Mouse (Mus musculus) midbrain, embryonic 11.5 days (tissue): ENCODE measurements around the gene Micu1. TPM values are rescaled to one million over a fixed set of nuclear protein-coding genes. Genes with fewer than 3 reads are reported as not detected.

Experiments
- ATAC-seq: fragments of 200-750 bp; cut with Nextera tagmentation; 2 replicates; pipeline ENCODE4 v1.8.0; 2017; ENCODE audit warnings: moderate TSS enrichment, moderate library complexity; ENCODE audit not compliant: low FRiP score
- DNase-seq: peaks from one replicate; pipeline ENCODE4 v3.0.0; 2015; ENCODE audit warnings: low spot score; ENCODE audit errors: missing footprints
- H3K27ac ChIP-seq: fragments of 300-500 bp; sonication (generic); 2 replicates; pipeline ENCODE4 v1.5.1; 2014; ENCODE audit warnings: low read depth, low read length
- H3K27me3 ChIP-seq: fragments of 300-500 bp; sonication (generic); 2 replicates; pipeline ENCODE4 v1.6.1; 2014; ENCODE audit warnings: mild to moderate bottlenecking, low read length, moderate library complexity, mixed read lengths; ENCODE audit not compliant: control insufficient read depth, insufficient read depth
- H3K36me3 ChIP-seq: fragments of 300-500 bp; sonication (generic); 2 replicates; pipeline ENCODE4 v1.6.1; 2014; ENCODE audit warnings: mild to moderate bottlenecking, low read length, moderate library complexity, mixed read lengths; ENCODE audit not compliant: control insufficient read depth, insufficient read depth
- H3K4me1 ChIP-seq: fragments of 300-500 bp; sonication (generic); 2 replicates; pipeline ENCODE4 v1.6.1; 2014; ENCODE audit warnings: low read length; ENCODE audit not compliant: control insufficient read depth, insufficient read depth
- H3K4me2 ChIP-seq: fragments of 300-500 bp; sonication (generic); 2 replicates; pipeline ENCODE4 v1.6.1; 2014; ENCODE audit warnings: mild to moderate bottlenecking, moderate library complexity
- H3K4me3 ChIP-seq: fragments of 300-500 bp; sonication (generic); 2 replicates; pipeline ENCODE4 v1.5.1; 2014; ENCODE audit warnings: low read depth, low read length
- H3K9ac ChIP-seq: fragments of 300-500 bp; sonication (generic); 2 replicates; pipeline ENCODE4 v1.6.1; 2014; ENCODE audit warnings: low read length
- H3K9me3 ChIP-seq: fragments of 300-500 bp; sonication (generic); 2 replicates; pipeline ENCODE4 v1.6.1; 2016; ENCODE audit warnings: low read length; ENCODE audit not compliant: control insufficient read depth
- WGBS: fragments of 180-500 bp; shearing (Covaris S2); extraction: QIAGEN DNeasy Blood & Tissue Kit; methylation state at CpG from one replicate; pipeline ENCODE4 v1.1.7; 2014; 5-methylcytosine and 5-hydroxymethylcytosine counted together
- polyA plus RNA-seq: library from polyadenylated mRNA; unstranded; fragments of >200 nt; fragmentation: Nextera tagmentation; extraction: Ambion mirVana; gene quantifications from 2 replicates; pipeline ENCODE4 v1.2.1, GENCODE M21; 2014

Micu1 gene
- polyA plus RNA-seq, 1 experiment from 2014 or later: 57.0 TPM

GRCm38 (mm10) chr10:59880837-59881236 lies 178.6 kb downstream of the Micu1 start:
- ATAC-seq (no peak), DNase-seq (no peak)
- H3K9me3 ChIP-seq: no peaks in the 10 kb centered on the region
- peaks cover 7% of the 10 kb centered on the region for H3K4me1 ChIP-seq
- H3K27me3 ChIP-seq: no peaks in the 10 kb centered on the region
- H3K36me3 ChIP-seq: no peaks in the 10 kb centered on the region
- 92% methylated on average over 7 of the region's 7 CpGs for WGBS
- peak overlapping the region; percentile 91; the same call in 1 of the 2 replicates for H3K4me3 ChIP-seq
- H3K9ac ChIP-seq: no peak overlapping the region
- H3K4me2 ChIP-seq: peak overlapping the region; percentile 85
- no peak overlapping the region for H3K27ac ChIP-seq

- Histone ChIP-seq H3K27me3 (no peaks in the 10 kb centered on the region), H3K4me3 (no peak overlapping the region), H3K27ac (no peak overlapping the region), H3K9me3 (no peaks in the 10 kb centered on the region), H3K4me2 (no peak overlapping the region), H3K36me3 (no peaks in the 10 kb centered on the region), H3K4me1 (peaks cover 7% of the 10 kb centered on the region), H3K9ac (no peak overlapping the region)
- no peak for DNase-seq
- 90% methylated on average over 10 of the region's 10 CpGs for WGBS
- no peak for ATAC-seq
These were observed 182.3 kb downstream of the Micu1 start for GRCm38 (mm10) chr10:59884327-59885173.

- Histone ChIP-seq H3K9ac (no peak overlapping the region), H3K36me3 (no peaks in the 10 kb centered on the region), H3K27ac (no peak overlapping the region), H3K27me3 (no peaks in the 10 kb centered on the region), H3K4me3 (no peak overlapping the region), H3K4me2 (no peak overlapping the region), H3K9me3 (no peaks in the 10 kb centered on the region), H3K4me1 (peaks cover 7% of the 10 kb centered on the region)
- 92% methylated on average over 14 of the region's 14 CpGs for WGBS
- DNase-seq: no peak
- ATAC-seq: no peak
These were observed 183.2 kb downstream of the Micu1 start for GRCm38 (mm10) chr10:59885174-59886080.

- no peak for DNase-seq
- no peak for ATAC-seq
- WGBS: 95% methylated on average over 1 of the region's 1 CpGs
These were observed 183.8 kb downstream of the Micu1 start for GRCm38 (mm10) chr10:59886081-59886466.

GRCm38 (mm10) chr10:59887432-59887831 lies 185.2 kb downstream of the Micu1 start:
- DNase-seq: no peak
- Histone ChIP-seq H3K27ac (no peak overlapping the region), H3K9me3 (no peaks in the 10 kb centered on the region), H3K4me1 (no peaks in the 10 kb centered on the region), H3K4me2 (no peak overlapping the region), H3K9ac (no peak overlapping the region), H3K4me3 (no peak overlapping the region), H3K27me3 (no peaks in the 10 kb centered on the region), H3K36me3 (0 out of 2 replicates have a peak, but pooled peaks cover 4% of the 10 kb centered on the region)
- ATAC-seq: no peak
- WGBS: 93% methylated on average over 5 of the region's 5 CpGs

More at GRCm38 (mm10) chr10:59886081-59886466, 183.8 kb downstream of the Micu1 start:
- Histone ChIP-seq H3K27ac (no peak overlapping the region), H3K27me3 (no peaks in the 10 kb centered on the region), H3K9me3 (no peaks in the 10 kb centered on the region), H3K4me1 (peaks cover under 1% of the 10 kb centered on the region; the same call in 1 of the 2 replicates), H3K4me3 (no peak overlapping the region), H3K4me2 (no peak overlapping the region), H3K36me3 (no peaks in the 10 kb centered on the region), H3K9ac (no peak overlapping the region)

GRCm38 (mm10) chr10:59889339-59889738 lies 187.1 kb downstream of the Micu1 start:
- Histone ChIP-seq H3K4me1 (no peaks in the 10 kb centered on the region), H3K4me2 (no peak overlapping the region), H3K36me3 (peaks cover 4% of the 10 kb centered on the region; the same call in 1 of the 2 replicates), H3K27me3 (no peaks in the 10 kb centered on the region), H3K4me3 (no peak overlapping the region), H3K27ac (no peak overlapping the region), H3K9ac (no peak overlapping the region), H3K9me3 (no peaks in the 10 kb centered on the region)
- WGBS: 91% methylated on average over 7 of the region's 7 CpGs
- ATAC-seq: no peak
- DNase-seq: no peak

GRCm38 (mm10) chr10:59889953-59890751 lies 187.9 kb downstream of the Micu1 start:
- Histone ChIP-seq H3K36me3 (peaks cover 4% of the 10 kb centered on the region; the same call in 1 of the 2 replicates), H3K9me3 (no peaks in the 10 kb centered on the region), H3K9ac (no peak overlapping the region), H3K4me1 (0 out of 2 replicates have a peak, but pooled peaks cover 4% of the 10 kb centered on the region), H3K27ac (no peak overlapping the region), H3K27me3 (no peaks in the 10 kb centered on the region), H3K4me3 (no peak overlapping the region), H3K4me2 (no peak overlapping the region)
- DNase-seq: no peak
- WGBS: 88% methylated on average over 15 of the region's 15 CpGs
- ATAC-seq: no peak

- WGBS: 39% methylated on average over 6 of the region's 6 CpGs
- H3K27ac ChIP-seq: no peak overlapping the region
- H3K27me3 ChIP-seq: no peaks in the 10 kb centered on the region
- peaks cover 4% of the 10 kb centered on the region; the same call in 1 of the 2 replicates for H3K36me3 ChIP-seq
- no peak overlapping the region for H3K4me3 ChIP-seq
- H3K4me1 ChIP-seq: peaks cover 23% of the 10 kb centered on the region
- no peak overlapping the region for H3K4me2 ChIP-seq
- DNase-seq (peak; percentile 96), ATAC-seq (no peak)
- H3K9me3 ChIP-seq: no peaks in the 10 kb centered on the region
- H3K9ac ChIP-seq: no peak overlapping the region
These were observed 190.7 kb downstream of the Micu1 start for GRCm38 (mm10) chr10:59892977-59893376.
